Mouse (Mus musculus) frontal cortex, postnatal 36 days (tissue): Measurements from ENCODE around the gene Hpcal1.
"Not testable (repeated sequence)": the region's sequence is repeated elsewhere in the genome, so short reads cannot be mapped to it uniquely, and the experiment has no call there.

Experiments used
- DNase-seq, 2 experiments: peaks; one replicate each; pipeline ENCODE4 v3.0.0; 2022; ENCODE audit warnings: low spot score in 2 of 2

The Hpcal1 gene

GRCm38 (mm10) chr12:17738473-17738872 is 47.8 kb downstream of the Hpcal1 start:
- no peak for DNase-seq

GRCm38 (mm10) chr12:17740226-17740625 is 49.6 kb downstream of the Hpcal1 start:
- no peak for DNase-seq

DNA sequence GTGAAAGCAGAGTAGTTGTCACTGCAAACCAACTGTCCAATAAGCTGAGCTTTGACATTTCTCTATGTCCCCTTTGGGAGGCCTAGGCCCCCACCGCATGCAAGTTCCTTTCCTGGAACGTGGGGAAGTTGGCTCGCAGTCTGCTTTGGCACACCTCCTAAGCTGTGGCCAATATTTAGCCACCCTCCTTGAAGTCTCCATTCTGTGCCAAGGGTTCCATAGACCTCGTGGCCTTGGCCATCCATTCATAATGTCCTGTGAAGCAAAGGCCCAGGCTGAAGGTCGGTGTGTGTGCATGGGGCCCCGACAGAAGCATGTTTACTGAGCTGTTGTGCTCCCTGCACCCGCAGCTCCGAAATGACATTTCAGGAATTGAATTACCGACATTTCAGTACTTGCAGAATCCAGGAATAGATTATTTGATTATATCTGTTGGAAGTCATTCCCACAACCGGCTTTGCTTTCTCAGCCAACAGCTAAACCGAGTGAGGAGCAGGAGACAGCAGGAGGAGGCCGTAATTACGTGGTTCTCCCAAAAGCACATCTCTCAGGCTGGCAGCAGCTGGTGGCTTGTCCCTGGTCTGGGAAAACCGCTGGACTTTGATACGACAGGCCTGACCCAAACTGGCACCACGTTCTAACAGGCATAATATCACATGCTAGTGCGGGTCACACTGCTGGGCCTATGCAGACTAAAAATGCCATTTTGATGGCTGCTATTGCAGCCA is 51.1 kb downstream of the Hpcal1 start:
- peak in 1 of 2 experiments; percentile 14 for DNase-seq

DNA sequence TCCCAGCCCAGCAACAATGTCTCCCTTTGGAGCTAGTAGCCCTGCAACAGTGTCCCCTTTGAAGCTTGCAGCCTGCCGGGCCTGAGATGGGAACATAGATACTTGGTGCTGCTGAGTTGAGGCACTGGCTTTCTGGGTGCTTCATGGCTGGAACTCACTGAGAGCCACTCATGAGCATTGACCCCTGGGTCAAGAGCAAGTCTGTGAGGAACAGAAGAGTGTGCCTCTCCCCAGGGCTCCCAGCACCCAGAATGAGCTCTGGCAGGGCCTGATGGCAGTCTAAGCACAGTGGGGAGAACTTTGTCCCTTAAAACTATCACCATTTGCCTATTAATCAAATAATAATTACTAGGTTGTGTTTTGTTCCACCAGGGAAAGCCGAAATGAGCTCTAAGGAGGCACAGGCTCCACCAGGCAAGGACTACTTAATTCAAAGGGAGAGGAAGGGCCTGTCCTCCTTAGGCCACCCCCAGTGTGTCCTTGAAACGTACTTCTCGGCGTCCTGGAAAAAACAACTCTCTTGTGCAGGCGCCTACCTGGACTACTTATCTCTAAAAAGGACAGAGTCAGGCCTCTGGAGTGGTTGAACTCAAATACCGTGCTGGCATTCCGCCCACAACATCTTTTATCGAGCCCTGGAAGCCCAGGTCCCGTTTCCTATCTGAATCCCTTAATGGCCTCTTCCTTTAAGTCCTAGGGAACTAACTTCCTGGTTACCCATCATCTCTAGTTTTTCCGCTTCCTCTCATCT is 52.1 kb downstream of the Hpcal1 start:
- DNase-seq = no peak

- no peak for DNase-seq
Observed at GRCm38 (mm10) chr12:17745431-17745830, 54.8 kb downstream of the Hpcal1 start.

GRCm38 (mm10) chr12:17746725-17747124 is 56.1 kb downstream of the Hpcal1 start:
- peak; percentile 26 to 47 for DNase-seq

DNA sequence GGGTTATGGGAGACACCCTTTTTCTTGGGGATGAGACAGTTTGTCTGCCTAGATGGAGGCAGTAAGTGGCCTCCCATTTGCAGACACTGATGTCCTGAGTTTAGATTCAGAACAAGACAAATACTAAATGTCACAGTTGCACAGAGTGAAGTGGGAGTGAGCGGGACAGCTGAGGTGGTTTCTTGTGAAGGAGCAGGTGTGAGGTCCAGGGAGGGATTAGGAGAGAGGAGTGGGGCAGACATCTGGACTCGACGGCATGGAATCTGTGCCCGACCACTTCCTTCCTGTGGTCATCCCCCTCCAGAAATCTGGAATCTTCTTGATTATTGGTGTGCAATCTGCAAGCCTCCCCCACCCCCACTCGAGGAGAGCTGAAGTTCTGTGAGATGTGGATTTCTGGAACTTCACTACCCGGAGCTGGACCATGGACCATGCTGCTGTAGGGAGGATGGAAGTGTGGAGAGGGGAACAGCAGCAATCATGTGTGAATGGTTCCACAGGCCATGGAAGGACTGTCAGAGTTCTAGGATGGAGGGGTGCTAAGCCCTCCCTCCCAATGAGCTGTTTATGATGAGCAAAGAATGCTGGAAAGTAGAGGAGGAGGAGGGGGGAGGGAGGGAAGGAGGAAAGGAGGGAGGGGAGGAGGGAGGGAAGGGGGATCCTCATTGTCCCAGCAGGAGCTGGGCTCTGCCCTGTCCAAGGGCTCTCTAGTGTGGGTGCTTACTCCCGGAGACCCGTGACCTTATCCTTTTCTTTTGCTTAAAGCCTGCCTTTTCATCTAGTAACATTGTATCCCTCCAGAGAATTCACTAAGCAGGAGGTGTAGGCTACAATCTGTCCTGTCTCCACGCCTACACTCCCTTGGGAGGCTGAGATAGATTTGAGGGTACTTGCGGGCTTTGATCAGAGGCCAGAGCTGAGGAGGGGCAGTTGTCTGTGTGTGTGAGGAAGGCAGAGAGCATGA is 56.8 kb downstream of the Hpcal1 start:
- no peak for DNase-seq

GRCm38 (mm10) chr12:17748155-17748529 is 57.5 kb downstream of the Hpcal1 start:
- no peak for DNase-seq

- DNase-seq = no peak
Observed at GRCm38 (mm10) chr12:17749784-17750183, 59.1 kb downstream of the Hpcal1 start.

DNA sequence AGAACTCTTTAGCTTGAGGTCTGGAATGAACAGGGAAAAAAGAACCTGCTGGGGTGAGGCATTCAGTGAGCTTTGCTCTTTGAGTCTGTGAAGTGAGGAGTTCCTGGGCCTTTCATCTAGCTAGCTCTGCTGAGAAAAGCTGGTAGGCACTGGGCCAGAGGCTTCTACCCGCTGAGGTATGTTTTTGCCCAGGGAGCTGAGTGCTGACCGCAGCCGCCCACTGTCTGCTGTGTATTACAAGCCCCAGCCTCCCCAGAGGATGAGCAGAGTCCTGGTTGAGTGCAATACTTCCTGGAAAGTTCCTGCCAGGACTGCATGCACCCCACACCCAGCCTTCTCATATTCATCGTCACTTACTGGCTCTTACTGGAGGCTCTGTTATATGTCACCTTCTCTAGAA is 59.8 kb downstream of the Hpcal1 start:
- DNase-seq = no peak

DNA sequence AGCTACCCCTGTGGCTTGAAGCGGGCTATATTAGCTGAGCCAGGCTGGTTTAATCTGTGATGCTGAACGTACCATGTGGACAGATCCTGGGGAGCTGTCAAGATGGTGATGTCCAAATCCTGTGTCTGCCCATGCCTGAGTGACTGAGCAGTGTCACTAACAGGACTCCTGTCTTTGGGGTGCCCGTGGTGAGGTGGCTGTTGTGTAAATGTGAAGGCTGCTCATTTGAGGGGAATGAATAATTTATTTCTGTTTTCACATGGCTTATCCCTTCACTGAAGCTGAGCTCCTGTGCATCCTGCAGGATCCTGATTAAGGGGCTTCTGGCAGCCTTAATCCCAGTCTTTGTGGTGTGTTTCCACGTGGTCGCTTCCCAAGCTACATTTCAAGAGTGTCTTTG is 62.2 kb downstream of the Hpcal1 start:
- no peak for DNase-seq

DNA sequence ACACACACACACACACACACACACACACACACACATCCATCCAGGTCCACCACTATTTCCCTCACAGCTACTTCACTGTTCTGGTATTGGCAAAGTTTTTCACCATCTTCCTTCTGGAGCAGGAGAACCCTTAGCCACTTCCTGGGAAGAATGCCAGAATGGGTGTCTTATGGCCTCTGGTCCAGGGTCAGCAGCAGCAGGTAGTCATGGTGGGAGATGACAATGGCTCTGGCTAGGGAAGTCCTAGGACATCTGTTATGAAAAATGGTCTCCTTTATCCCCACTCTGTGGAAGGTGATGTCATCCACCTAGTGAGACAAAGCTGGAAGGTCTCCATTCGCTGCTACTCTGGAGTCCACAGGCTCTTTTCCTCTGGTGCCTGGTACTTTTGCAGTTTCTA is 64.1 kb downstream of the Hpcal1 start:
- DNase-seq = no peak

- DNase-seq = no peak
Observed at GRCm38 (mm10) chr12:17756891-17757290, 66.2 kb downstream of the Hpcal1 start.

DNA sequence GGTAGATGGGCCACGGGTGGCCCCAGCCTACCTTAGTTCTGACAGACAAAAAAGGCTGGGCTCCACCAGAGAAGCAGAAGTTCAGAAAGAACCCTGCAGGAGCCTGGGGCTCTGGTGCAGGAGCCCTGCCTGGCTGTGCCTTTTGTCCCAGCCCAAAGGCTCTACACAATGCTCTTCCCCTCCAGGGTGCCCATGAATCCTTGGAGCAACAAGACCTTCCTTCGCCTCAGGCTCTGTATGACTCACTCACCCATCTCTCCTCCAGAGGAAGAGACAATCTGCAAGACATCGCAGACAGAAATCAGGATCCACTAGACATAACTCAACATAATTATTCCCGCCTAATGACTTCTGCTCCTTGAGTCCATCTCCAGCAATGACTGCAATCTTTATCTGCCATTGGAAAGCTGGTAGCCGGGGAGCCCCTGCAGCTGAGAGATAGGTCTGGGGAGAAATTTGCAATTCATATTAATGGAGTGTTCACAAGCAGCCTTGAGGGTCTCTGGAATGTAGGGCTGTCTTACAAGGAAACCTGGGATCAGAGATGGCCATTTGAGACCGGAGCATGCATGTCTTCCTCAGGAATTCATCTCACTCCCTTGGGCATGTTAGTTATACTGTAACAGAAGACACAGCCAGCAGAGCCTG is 71.8 kb downstream of the Hpcal1 start:
- no peak for DNase-seq

DNA sequence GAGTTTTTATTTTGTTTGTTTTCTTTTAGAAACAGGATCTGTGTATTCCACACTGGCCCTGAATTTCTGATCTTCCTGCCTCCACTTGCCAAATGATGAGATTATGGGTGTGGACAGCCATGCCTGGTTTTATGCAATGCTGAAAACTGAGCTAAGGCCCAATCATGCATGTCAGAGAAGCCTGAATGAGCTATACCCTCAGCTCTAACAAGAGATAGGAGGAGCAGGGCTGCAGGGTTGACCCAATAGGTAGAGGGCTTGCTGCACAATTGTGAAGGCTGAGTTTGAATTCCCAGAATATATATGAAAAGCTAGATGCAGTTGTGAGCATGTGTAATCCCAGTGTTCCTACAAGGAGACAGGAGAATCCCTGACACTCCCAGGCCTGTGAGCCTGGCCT is 72.4 kb downstream of the Hpcal1 start:
- DNase-seq = no peak

DNA sequence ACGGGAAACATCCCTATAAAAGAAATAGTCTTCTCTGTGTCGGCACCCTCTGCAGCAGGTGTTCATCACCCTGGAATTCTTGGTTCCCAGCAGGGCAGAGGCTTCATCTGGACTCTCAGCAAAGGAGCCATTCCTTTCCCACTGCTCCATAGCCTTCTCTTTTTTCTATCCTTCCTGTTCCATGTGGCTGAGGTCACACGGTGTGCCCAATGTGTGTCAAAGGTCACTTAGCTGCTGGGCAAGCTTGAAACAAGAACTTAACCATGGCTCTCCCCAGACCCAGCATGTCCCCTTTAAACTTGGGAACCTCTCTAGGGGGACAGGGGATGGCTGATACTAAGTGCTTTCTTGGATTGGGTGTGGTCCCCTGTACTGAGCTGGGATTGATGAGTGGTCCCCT is 73.3 kb downstream of the Hpcal1 start:
- DNase-seq = no peak

- not testable (repeated sequence) for DNase-seq
Observed at GRCm38 (mm10) chr12:17767567-17767966, 76.9 kb downstream of the Hpcal1 start.

DNA sequence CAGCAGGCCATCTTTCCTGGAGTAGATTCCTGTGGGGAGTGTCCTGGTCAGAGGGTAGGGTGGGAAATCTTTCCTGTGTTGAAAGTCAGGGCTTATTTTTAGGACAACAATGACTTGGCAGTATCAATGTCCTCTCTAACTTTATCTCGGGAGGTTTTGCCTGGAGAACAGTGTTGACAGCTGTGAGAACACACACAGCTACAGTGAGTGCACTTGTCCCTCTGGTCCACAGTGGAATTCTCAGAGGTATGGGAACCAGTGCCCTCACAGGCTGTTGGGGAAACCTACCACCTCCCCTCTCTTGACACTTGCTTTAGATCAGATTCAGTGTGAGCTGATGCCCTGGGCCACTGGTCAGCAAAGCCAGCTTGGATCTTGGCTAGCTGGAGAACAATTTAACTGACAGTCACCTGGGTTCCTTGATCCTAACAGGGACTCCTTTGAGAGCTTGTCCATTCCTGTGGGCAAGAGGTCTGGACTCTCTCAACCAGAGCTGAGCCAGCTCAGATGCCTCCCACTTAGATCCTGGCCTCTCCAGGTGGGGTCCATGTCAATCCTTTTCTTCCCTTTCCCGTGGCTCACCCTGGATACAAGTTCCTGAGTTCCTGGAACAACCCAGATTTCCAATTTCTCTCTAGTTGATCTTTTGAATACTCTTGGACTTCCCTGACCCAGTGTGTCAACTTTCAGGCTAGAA is 79.0 kb downstream of the Hpcal1 start:
- no peak for DNase-seq

DNA sequence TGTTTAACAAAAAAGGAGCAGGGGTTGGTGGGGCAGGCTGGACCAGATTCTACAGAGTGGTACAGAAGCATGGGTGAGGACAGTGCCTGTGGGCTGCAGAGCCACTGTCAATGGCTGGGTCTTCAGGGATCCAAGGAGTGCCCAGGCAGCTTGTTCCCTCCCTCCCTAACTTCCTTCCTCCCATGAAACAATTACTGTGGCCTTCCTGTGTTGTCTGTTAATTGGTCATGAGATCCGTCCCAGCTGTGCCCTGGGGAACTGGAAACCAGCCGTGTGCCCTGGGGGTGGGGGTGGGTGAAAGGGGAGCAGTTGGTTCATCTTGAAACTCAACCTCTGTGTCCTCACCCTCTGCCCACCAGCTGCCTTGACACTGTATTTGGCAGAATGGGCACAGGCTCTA is 79.9 kb downstream of the Hpcal1 start:
- DNase-seq = no peak

DNA sequence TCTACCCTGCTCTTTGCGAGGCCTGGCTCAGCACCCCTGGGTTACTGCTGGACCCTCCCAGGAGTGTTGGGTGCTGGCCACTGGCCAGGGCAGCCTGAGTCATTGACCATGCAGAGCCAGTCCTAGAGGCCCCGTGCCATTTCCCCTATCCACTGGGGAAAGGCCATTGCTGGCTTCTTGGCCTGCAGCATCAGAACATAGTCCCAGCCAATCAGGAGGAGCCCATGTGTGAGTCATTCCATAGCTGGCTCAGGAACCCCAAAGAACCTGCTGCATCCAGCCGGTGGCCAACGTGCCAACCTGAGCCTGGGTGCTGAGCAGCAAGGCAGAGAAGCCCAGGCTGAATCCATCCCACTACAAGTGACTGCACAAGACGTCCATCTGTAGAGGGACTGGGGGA is 83.1 kb downstream of the Hpcal1 start:
- not testable (repeated sequence) for DNase-seq

GRCm38 (mm10) chr12:17774842-17775241 is 84.2 kb downstream of the Hpcal1 start:
- DNase-seq = not testable (repeated sequence)
